Comparison of ENCODE assay signal across 8 mouse cellular contexts in the genomic region with DNA sequence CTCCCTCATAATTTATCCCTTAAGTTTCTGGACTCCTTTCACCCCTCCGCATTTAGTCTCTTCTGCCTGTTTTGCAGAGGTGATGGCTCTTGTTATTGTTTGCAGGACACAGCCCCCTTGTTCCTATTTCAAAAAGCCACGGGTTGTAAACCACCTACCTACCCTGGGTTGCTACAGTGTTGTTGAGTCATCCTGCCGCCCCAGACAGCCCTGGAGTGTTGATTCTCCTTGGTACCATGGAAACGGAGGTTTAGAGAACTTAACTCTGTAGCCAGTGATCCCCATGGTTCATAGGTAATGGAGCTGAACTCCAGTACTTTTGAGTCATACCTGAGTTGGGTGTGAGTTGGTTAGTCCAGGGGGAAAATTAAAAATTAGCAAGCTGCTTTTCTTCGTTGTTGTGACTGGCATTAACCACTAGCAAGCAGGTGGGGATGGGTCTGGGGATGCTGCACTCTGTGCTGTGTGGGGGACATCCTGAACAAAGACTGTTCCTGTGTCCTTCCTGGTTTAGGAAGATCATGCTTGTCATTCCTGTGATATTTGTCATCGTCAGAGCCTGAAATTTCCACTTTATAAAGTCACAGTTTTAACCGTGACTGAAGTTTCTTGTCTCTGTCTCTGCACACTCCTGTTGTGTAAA. TPM values are rescaled to one million over a fixed set of nuclear protein-coding genes. Genes with fewer than 3 reads are reported as not detected.
DNase-seq lines count a peak whose midpoint lies in the region; ATAC-seq and TF ChIP-seq lines count a peak whose summit lies in the region.

No protein-coding gene starts in this region.

- H3K9ac ChIP-seq in heart, embryonic 16.5 days (ENCODE audit: low read length), result peak overlapping the region; percentile 100
- H3K9ac ChIP-seq in forebrain, embryonic 16.5 days (replicated peaks; ENCODE audit: low read depth, low read length), result peak overlapping the region; percentile 99
- H3K9ac ChIP-seq in limb, embryonic 13.5 days, result peak overlapping the region; percentile 54

- H3K9me3 ChIP-seq in heart, embryonic 16.5 days (replicated peaks; ENCODE audit: control insufficient read depth, low read length), result no peaks in the 10 kb centered on the region
- no peaks in the 10 kb centered on the region for H3K9me3 ChIP-seq in G1E (replicated peaks)
- no peaks in the 10 kb centered on the region for H3K9me3 ChIP-seq in forebrain, embryonic 16.5 days (ENCODE audit: control insufficient read depth, low read length)
- no peaks in the 10 kb centered on the region for H3K9me3 ChIP-seq in limb, embryonic 13.5 days

- H3K27ac ChIP-seq in heart, embryonic 16.5 days (ENCODE audit: low read length), result peak overlapping the region; percentile 99
- no peak overlapping the region for H3K27ac ChIP-seq in forebrain, embryonic 16.5 days (ENCODE audit: low read length)
- H3K27ac ChIP-seq in limb, embryonic 13.5 days, result no peak overlapping the region

- H3K4me1 ChIP-seq in heart, embryonic 16.5 days (ENCODE audit: control insufficient read depth, insufficient read depth, low read length), result peaks cover 59% of the 10 kb centered on the region
- peaks cover 58% of the 10 kb centered on the region for H3K4me1 ChIP-seq in G1E (ENCODE audit: insufficient read depth, low read depth, low read length)
- H3K4me1 ChIP-seq in forebrain, embryonic 16.5 days (replicated peaks; ENCODE audit: control insufficient read depth, insufficient read depth, low read length), result peaks cover 43% of the 10 kb centered on the region
- peaks cover 52% of the 10 kb centered on the region for H3K4me1 ChIP-seq in limb, embryonic 13.5 days

- H3K4me3 ChIP-seq in heart, embryonic 16.5 days (ENCODE audit: low read length), result peak overlapping the region; percentile 92
- no peak overlapping the region; the same call in 1 of the 2 replicates for H3K4me3 ChIP-seq in G1E (ENCODE audit: low read depth, low read length)
- peak overlapping the region; percentile 87 for H3K4me3 ChIP-seq in forebrain, embryonic 16.5 days (replicated peaks; ENCODE audit: low read length)
- H3K4me3 ChIP-seq in limb, embryonic 13.5 days, result peak overlapping the region; percentile 89

- ATAC-seq in heart, embryonic 16.5 days (replicated peaks; ENCODE audit: extremely low read depth, insufficient read depth, low FRiP score), result no peak
- peak; percentile 81 for ATAC-seq in G1E (ENCODE audit: extremely low read depth, insufficient number of reproducible peaks, low FRiP score, poor library complexity, severe bottlenecking)
- no peak for ATAC-seq in forebrain, embryonic 16.5 days
- ATAC-seq in limb, embryonic 13.5 days (ENCODE audit: low FRiP score, low read depth), result no peak

- 16% methylated on average over 7 of the region's 7 CpGs for WGBS in heart, embryonic 16.5 days
- 17% methylated on average over 7 of the region's 7 CpGs for WGBS in forebrain, embryonic 16.5 days
- WGBS in limb, embryonic 13.5 days, result 20% methylated on average over 7 of the region's 7 CpGs

- intact Hi-C loops in heart, postnatal 10 days (cut with DNase I), result no loop called here

- DNase-seq in heart, postnatal 10 days, result no peak
- peak; percentile 67 for DNase-seq in G1E (ENCODE audit: low spot score)
- DNase-seq in natural killer cell, adult 2 months (ENCODE audit: low spot score in 2 of 2), result peak; percentile 47 to 50
- DNase-seq in thymus, postnatal 25 days, result no peak
- no peak for DNase-seq in adrenal gland, adult 8-10 months

- no peak for TF ChIP-seq CTCF in G1E (IDR thresholded peaks at IDR 0.05; ENCODE audit: low read depth, low read length)

- no peaks in the 10 kb centered on the region for H3K27me3 ChIP-seq in heart, embryonic 16.5 days (ENCODE audit: control insufficient read depth, insufficient read depth, low read length)
- H3K27me3 ChIP-seq in G1E (ENCODE audit: insufficient read depth, low read length), result no peaks in the 10 kb centered on the region
- H3K27me3 ChIP-seq in forebrain, embryonic 16.5 days (replicated peaks; ENCODE audit: control insufficient read depth, insufficient read depth, low read length), result no peaks in the 10 kb centered on the region
- H3K27me3 ChIP-seq in limb, embryonic 13.5 days, result no peaks in the 10 kb centered on the region

- no peaks in the 10 kb centered on the region for H3K36me3 ChIP-seq in heart, embryonic 16.5 days (ENCODE audit: control insufficient read depth, insufficient read depth)
- H3K36me3 ChIP-seq in G1E (replicated peaks), result peaks cover 47% of the 10 kb centered on the region
- no peaks in the 10 kb centered on the region for H3K36me3 ChIP-seq in forebrain, embryonic 16.5 days (ENCODE audit: control insufficient read depth, insufficient read depth)
- no peaks in the 10 kb centered on the region for H3K36me3 ChIP-seq in limb, embryonic 13.5 days

- peak overlapping the region; percentile 75 for H3K4me2 ChIP-seq in heart, embryonic 16.5 days (ENCODE audit: low read depth, low read length)
- peak overlapping the region; percentile 69 for H3K4me2 ChIP-seq in forebrain, embryonic 16.5 days (ENCODE audit: low read length)
- H3K4me2 ChIP-seq in limb, embryonic 13.5 days (replicated peaks), result peak overlapping the region; percentile 78

RNA-seq across cellular contexts. Expression of a gene that starts 1.8 kb away (rescaled TPM):
- 29.7 and 30.1 TPM in 2 replicates for polyA plus RNA-seq in heart, embryonic 16.5 days (2015; fragmentation: Nextera tagmentation; extraction: Ambion mirVana)
- 10 to 100 TPM; 41.5 to 41.9 TPM for total RNA-seq in heart, postnatal 10 days (2021)
- total RNA-seq in G1E (2014; fragmentation: Nextera tagmentation) (42.3 and 42.7 TPM in 2 replicates), G1E (2017) (19.6 and 21.9 TPM in 2 replicates)
- 1.4 and 2.1 TPM in 2 replicates for polyA plus RNA-seq in G1E (2012)
- 34.9 and 39.3 TPM in 2 replicates for polyA plus RNA-seq in forebrain, embryonic 16.5 days (2015; fragmentation: Nextera tagmentation; extraction: Ambion mirVana)
- 48.6 and 50.3 TPM in 2 replicates for polyA plus RNA-seq in limb, embryonic 13.5 days (2015; fragmentation: Nextera tagmentation; extraction: Ambion mirVana)
- 10 to 100 TPM; 33.5 to 49.1 (median 44.9) TPM for total RNA-seq in adrenal gland, adult 8-10 months (2022)

RNA-seq across cellular contexts. Expression of a gene that starts 2.6 kb away (rescaled TPM):
- 29.9 and 31.5 TPM in 2 replicates for polyA plus RNA-seq in heart, embryonic 16.5 days (2015; fragmentation: Nextera tagmentation; extraction: Ambion mirVana)
- total RNA-seq in heart, postnatal 10 days (2021), result 10 to 100 TPM; 55.9 to 64.7 TPM
- 184 and 202 TPM in 2 replicates for total RNA-seq in G1E (2014; fragmentation: Nextera tagmentation)
- total RNA-seq in G1E (2017), result 81.8 and 102 TPM in 2 replicates
- 7.4 and 9.1 TPM in 2 replicates for polyA plus RNA-seq in G1E (2012)
- 51.8 and 55.2 TPM in 2 replicates for polyA plus RNA-seq in forebrain, embryonic 16.5 days (2015; fragmentation: Nextera tagmentation; extraction: Ambion mirVana)
- polyA plus RNA-seq in limb, embryonic 13.5 days (2015; fragmentation: Nextera tagmentation; extraction: Ambion mirVana), result 47.3 and 52.4 TPM in 2 replicates
- total RNA-seq in adrenal gland, adult 8-10 months (2022), result 100 to 1,000 TPM in 1 of 4 experiments, 10 to 100 TPM in 3; 54.1 to 103 (median 65.0) TPM

Comparison
In these comparisons a context has a peak if more than half of its experiments do, and no peak if none do; other contexts are left out.
1. DNase-seq: peak in G1E (single experiment) and natural killer cell, adult 2 months (2 of 2); none in heart, postnatal 10 days (0 of 2), thymus, postnatal 25 days (single experiment) and adrenal gland, adult 8-10 months (single experiment).
2. Peak in every context shown above with its lines, with median percentiles within 50 percentile points of each other: H3K4me2 ChIP-seq and H3K9ac ChIP-seq.